Mouse (Mus musculus): ENCODE data around the gene R3hdm2. TPM values are rescaled to one million over a fixed set of nuclear protein-coding genes. Genes with fewer than 3 reads are reported as not detected.

The R3hdm2 gene
- total RNA-seq, 1 experiment from 2014 or later: 149 TPM

DNA sequence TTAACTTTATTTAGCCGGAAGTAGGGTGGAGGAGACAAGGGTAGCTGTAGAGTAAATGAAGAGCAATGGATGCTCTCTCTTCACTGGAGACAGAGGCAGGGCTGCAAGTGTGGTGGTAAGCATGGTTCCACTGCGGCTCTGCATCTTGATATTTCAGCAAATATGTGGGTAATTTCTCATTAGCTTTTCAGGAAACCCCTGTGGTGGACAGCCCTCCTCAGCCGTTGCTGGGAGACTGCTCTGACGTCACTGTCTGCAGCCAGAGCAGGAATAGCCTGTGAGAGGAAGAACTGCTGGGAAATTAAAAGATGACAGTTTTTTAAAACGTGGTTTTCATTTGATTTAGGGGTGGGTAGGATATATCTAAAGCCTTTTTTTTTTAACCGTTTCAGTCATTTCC is 41.9 kb downstream of the R3hdm2 start:
- DNase-seq: peak; percentile 65

DNA sequence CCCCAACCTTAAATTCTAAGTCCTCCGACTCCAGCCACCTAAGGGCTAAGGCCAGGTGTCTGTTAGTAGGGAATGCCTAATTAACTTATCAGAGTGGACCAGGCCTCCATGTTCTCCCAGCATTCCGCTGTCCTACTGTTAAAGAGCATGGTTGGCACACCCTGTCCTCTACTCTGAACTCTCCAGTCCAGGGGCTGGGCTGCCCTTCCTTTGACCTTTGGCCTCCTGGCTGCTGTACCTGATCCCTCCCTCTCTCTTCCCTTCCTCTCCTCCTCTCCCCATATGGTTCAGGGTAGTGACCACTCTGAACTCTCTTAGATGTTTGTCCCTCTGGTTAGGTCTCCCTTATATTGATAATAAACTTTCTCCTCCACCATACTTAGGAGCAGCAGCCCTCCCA is 45.7 kb downstream of the R3hdm2 start:
- DNase-seq: no peak

DNA sequence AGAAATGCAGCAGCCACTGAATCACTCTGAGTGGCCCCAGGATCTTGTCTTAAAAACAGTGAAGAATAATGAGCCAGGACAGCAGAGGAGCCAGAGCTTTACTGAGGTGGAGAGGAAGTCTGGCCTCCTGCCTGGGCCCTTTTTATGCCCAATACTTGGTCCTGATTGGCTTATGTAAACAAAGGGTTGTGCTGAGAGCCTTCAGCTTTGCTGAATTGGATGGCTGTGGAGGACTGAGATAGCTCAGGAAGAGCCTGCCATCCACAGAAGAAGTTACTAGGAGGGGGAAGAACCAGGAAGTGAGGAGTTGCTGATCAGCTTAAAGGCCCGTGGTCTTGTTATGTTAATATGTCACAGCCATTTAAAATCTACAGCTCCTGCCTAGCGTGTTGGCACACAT is 46.5 kb downstream of the R3hdm2 start:
- no peak for DNase-seq

DNA sequence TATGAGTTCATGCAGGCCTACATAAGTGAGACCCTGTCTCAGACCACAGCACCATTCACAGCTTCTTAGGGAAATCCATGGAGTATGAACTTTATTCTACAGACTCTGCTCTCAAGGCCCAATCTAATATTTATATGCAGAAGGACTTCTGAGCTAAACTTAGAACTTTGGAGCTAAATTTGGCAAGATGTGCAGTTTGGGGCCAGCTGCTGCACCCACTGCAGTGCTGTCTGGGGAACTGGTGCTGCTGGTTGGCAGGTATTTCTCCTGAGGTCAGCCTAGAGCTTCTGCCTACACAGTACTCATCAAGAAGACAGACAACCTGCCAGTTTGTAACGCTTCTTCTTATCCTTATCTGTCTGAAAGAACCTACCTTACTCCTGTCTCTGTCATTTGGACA is 47.0 kb downstream of the R3hdm2 start:
- DNase-seq: no peak

DNA sequence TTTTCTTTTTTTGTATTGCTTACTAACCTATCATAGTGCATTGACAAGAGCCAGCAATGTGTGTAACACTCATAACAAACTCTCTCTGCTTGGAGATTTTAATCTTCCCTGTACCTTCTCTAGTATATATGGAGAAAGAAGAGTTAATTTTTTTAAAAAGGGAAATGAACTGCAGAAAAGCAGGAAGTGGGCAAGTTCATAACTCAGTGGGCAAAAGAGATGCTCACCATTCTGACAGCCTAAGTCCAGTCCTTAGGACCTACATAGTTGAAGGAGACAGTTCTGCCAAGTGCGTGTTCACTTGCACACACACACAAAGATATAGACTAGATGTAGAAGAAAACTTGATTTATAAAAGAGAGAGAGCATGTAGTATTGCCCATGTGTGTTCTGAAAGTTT is 47.9 kb downstream of the R3hdm2 start:
- DNase-seq: no peak

DNA sequence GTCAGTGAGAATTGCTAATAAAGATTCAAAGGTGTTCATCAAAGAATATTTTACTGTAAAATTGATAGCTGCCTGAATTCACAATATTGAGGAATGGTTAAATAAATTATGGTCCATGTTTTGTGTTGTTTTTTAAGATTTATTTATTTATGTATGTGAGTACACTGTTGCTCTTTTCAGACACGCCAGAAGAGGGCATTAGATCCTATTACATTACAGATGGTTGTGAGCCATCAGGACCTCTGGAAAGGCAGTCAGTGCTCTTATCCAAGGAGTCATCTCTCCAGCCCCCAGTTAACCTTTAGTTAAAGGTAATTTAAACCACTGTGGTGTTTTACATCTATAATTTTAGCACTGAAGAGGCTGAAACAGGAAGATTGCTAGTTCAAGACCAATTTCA is 49.4 kb downstream of the R3hdm2 start:
- DNase-seq: no peak

DNA sequence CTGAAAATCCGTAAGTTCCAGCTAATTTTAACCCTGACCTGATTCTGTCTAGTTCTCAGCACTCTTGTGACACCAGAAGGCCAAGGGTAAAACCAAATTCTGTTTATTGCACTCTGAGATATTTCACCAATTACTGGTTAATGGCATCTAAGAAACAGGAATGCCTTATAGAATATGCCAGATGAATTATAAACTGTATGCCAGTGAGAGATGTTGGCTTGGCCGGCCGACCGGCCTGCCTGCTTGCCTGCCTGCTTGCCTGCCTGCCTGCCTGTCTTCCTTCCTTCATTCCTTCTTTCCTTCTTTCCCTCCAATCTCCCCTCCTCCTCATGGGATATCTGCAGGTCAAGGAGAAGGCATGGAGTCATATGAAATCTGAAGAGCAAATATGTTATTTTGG is 52.3 kb downstream of the R3hdm2 start:
- no peak for DNase-seq

DNA sequence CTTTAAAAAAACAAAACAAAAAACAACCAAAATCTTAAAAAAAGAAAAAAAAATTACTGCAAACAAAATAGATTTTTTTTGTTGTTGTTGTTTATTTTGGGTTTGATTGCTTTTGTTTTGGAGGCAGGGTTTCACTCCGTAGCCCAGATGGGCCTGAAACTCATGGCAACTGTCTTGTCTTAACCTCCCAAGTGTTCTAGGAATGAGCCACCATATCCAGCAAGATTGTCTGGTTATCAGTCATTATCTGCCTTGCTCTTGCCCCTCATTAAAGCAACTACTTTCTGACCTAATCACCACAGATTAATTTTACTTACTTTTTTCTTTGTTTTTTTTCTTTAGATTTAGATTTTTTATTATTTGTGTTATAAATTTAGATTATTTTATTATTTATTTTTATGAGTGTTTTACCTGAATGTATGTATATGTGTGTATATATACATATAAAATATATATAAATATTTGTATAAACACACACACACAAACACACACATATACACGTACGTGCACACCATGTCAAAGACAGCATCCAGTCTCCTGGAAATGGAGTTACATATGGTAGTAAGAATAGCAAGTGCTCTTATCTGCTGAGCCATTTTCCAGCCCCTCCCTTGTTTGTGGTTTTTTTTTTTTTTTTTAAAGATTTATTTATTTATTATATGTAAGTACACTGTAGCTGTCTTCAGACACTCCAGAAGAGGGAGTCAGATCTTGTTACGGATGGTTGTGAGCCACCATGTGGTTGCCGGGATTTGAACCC is 57.4 kb downstream of the R3hdm2 start:
- DNase-seq: no peak

DNA sequence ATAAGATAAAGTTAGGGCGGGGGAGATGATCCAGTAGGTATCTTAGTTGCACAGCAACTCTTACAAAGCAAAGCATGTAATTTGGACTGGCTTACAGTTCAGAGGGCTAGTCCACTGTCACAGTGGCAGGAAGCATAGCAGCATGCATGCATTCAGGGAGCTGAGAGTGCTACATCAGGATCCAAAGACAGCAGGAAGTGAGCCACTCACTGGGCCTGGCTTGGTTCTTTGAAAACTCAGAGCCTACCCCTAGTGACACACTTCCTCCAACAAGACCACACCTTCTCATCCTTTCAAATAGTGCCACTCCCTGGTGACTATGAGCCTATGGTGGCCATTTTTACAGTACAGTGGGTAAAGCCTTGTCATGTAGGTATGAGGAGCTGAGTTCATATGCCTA is 73.6 kb downstream of the R3hdm2 start:
- no peak for DNase-seq

DNA sequence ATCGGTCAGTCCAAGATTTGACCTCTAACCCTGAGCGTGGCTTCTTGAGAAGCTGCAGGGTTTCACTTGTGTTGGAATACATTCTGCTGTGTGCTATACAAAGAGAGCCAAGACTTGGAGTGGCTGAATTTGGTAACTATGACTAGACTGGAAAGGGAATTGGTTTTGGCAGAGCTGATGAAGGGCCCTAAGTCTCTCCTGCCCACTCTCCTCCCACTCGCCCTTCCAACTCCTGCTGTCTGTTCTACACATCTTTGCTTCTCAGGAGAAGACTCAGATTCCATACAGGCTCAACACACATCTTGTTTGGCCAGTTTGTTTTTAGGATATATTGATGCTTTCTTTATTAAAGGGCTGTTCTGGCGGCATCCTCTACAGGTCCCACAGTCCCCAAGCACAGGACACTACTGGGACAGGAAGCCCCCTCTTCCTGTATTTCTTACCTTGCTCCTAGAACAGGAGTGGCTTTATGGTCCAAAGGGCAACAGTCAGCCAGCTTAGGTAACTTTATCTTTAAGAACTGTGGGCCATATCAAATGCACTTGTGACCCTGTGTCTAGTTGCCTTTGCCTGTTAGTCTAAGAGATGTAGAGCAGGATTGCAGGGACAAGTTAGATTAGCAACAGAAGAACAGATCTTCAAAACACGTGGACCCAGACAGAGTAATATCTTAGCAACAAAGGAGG is 82.4 kb downstream of the R3hdm2 start:
- no peak for DNase-seq

DNA sequence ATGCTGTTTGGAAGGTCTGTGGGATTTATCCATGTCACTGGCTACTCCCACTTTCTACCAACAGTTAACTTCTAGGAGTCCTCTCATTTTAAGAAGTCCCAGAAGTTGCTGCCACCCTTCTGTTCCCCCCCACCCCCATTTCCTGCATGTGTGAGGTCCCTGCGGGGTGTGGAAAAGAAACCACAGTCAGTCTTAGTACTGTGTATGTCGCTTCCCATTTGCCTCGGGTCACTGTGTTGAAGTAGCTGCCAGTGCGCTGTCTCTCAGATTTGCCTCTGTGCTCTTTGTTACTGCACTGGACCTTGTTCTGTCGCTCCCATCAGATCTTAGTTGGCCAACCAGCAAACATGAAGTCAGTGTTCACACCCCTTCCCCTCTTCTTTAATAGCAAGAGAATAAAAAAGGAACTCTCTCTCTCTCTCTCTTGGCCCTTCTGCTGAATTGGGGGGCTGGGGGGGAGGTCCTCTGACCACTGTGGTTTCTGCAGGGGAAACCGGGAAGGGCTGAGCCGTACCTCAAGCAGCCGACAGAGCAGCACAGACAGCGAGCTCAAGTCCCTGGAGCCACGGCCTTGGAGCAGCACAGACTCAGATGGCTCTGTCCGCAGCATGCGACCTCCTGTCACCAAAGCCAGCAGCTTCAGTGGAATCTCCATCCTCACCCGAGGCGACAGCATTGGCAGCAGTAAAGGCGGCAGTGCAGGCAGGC is 91.3 kb downstream of the R3hdm2 start:
- DNase-seq: no peak

DNA sequence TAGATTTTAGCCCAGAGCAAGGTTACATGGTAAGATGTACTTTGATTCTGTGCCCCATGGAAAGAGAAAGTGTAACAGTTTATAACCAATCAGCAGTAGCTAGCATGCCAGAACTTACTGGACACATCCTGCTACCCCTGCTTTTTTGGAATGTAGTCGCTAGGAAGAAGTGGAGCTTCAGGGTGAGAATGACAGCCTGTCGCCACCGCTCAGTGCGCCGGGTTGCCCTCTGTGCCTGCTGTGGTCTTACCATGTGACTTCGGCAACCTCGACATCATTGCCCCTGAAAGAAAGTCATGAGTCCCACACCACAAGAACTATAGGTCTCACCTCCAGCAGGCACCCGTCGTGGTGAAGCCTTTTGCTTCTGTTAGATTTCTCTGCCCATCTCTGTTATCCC is 92.6 kb downstream of the R3hdm2 start:
- no peak for DNase-seq

DNA sequence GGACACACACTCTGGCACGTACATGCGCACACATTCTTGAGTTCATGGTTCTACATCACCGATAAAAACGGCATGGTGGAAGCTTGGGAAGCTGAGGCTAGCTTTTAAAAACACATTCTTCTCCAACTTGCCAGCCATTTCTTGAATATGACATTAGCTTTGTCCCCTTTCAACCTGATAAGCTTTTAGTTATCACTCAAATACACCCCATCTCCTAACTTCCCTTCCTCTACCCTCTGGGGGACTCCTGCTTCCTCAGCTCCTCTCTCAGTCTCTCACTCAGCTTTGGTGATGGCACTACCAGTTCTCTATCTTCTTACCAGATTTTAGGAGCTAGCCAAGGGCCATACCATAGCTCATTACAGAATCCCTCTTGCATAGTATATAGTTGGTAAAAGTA is 95.0 kb downstream of the R3hdm2 start:
- no peak for DNase-seq

DNA sequence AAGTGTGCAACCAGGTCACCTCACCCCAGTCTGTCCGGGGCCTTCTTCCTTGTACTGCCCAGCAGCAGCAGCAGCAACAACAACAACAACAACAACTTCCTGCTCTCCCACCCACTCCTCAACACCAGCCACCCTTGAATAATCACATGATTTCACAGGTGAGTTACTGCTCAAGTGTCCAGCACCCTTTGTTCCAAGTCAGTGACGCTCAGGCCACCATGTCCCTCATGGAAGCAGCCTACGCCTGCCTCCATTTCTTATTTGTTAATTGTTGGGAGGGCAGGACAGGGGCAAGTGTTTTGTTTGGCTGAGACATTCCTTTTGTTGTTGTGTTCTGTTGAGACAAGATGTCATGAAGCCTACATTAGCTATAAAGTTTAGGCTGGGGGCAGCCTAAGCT is 96.4 kb downstream of the R3hdm2 start:
- DNase-seq: no peak

DNA sequence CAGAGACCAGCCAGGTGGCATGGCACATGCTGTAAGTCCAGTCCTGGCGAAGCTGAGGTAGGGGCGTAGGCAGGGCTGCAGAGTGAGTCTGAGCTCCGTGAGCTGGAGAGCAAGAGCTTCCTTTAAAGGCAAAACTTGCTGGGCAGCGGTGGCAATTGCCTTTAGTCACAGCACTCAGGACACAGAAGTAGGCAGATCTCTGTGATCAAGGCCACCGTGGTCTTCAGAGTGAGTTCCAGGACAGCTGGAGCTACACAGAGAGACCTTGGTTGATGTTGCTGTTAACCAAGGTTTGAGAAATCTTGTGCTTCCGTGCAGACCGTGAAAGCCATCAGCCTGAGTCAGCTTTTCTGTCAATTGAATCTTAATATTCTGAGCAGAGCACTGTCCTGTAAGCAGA is 97.2 kb downstream of the R3hdm2 start:
- peak; percentile 26 for DNase-seq

DNA sequence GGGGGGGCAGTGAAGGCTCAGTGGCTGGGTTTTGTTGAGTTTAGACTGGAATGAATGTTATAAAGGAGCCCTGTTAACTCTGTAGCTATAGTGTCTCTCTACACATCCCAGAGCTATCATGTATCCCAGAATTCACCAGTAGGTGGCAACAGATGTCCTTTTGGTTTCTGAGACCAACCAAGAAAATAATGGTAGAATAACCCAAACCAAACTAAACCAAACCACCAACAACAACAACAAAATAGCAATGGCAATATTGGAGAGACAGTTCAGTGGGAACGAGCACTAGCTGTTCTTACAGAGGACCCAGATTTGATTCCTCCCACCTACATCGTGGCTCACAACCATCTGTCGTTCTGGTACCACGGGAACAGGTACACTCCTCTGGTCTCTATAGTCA is 99.0 kb downstream of the R3hdm2 start:
- no peak for DNase-seq

DNA sequence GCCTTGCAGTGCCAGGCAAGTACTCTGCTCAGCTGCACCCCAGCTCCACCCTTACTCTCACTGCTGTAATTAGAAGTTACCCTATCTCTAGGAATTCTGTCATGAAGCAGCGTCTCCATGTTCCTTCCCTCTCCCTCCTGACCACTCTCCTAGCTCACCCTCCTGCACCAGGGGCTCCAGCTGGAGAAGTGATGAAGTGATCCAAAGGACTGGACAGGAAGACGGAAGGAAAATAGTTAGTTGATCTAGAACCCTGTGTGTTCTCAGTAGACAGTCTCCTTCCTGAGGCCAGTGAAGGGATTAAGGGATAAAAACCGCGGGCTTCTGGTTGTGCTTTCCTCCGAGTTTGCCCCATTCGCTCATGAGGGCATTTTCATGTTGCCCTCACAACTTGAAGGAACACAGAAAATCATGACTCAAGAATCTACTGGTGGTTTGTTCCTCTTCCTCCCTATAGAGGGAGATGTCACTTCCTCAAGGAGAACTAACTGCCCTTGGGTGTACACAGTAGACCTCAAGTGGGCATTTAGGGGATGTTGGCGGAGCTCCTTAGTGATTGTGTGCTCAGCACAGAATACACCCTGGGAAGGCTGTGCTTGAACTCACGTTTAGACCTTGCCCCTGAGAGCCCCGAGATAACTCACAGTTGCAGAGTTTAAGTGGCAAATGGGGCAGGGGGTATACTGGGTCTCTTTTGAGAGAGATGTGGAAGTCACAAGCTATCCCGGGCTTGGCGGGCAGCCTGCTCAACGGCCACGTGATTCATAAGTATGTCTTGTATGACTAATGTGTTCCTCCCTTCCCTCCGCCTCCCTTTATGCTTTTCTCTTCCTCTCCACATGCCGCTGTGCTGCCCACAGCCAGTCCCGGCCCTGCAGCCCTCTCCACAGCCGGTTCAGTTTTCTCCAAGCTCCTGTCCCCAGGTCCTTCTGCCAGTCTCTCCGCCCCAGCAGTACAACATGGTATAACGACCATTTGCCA is 101.0 kb downstream of the R3hdm2 start:
- peak; percentile 74 for DNase-seq

DNA sequence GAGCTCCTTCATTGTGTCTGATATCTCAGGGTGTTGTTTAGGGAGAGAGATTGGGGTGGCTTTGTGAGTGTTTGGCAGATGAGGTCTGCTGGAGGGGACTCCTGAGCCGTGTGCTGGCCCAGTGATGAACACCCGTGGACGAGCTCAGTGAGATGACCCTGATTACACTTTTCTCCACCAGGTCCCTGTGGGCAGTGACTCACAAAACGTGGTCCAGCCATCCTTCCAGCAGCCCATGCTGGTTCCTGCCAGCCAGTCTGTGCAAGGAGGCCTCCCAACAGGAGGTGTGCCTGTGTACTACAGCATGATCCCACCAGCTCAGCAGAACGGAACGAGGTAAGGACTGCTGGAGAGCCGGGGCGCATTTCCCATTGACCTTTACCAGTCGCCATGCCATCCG is 105.1 kb downstream of the R3hdm2 start:
- DNase-seq: no peak

DNA sequence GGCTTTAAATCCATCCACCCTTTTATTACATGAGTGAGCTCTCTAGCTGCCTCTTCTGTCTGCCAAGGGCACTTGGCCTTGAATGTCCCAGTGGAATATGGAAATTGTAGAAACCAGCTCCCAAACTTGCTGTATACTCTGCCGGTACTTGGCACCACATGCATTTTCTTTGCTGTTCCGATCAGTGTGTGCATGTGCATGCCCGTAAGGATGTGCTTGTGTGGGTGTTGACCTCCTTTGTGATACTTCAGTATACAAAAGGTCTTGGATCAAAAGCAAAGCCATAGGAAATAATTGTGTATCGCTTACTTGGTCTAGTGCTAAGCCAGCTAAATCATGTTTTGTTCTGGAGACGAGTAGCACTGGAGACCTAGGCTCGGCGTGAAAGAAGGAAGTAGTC is 108.7 kb downstream of the R3hdm2 start:
- no peak for DNase-seq

DNA sequence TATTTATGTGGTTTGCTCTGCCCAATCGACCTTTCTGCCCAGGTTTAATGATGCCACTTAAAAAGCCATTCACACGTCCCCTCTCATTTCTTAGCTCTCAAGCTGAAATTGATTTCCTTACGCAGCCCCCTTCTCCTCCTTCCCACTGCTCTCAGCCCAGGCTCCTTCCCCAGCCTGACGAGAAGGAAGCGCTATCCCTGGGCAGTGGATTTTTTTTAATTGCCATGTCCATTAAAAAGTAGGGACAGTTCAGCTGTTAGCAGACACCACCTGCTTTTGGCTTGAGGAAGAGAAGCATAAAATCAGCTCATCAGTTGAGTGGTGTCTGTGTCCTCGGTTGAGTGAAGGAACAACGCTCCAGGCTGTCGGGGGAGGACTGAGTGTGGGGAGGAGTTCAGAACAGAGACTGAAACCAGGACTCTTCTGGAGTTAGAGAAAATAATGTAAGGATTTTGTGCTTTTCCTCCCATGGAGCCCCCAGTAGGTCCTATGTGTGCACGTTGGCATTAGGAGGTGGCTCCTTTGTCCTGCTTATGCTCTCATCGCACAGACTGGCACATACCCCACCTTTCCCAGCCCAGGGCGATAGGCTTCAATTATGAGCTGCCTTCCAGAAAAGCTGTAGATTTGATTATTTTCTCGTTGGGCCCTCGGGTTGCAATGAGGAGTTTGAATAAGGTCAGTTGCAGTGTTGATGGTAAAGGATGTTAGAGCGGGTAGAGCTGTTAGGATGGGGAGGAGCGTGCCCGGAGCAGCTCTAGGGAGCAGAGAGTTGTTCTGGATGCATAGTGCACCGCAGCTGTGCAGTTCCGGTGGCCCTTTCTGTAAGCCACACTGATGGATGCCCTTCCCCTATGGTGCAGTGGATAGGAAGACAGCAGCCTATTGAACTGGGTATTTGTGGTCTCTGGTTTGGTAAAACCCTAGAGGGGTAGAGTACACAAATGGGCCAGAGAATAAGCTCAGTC is 110.3 kb downstream of the R3hdm2 start:
- no peak for DNase-seq

DNA sequence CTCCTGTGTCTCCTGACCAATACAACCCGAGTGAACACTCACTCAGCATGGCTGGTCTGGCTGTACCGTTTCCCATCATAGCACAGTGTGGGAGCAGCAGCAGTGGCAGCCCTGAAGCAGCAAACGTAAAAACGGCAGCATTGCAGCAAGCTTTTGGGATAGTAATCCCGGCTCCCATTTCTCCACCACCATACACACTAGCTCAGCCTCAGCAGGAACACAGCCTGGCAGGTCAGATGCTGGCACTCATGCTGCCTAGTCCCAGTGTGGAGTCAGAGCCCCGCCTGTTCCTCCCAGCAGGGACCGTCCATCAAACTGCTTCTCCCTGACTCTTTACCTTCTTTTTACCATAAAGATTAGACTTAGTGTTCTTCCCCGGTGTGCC is 111.0 kb downstream of the R3hdm2 start:
- no peak for DNase-seq

All from adrenal gland, postnatal 25 days (tissue).